Mouse (Mus musculus): ENCODE results near the gene Asdurf. TPM values are rescaled to one million over a fixed set of nuclear protein-coding genes. Genes with fewer than 3 reads are reported as not detected.

The Asdurf gene
- total and polyA plus RNA-seq, 3 experiments = 1.5 to 17.3 TPM; not detected in 1

Other genes starting within 250 kb of the Asdurf start
- gene 1700019A02Rik, start 165.0 kb downstream of the Asdurf start, total RNA-seq (2021) = not detected
- gene 1700019A02Rik, start 165.0 kb downstream of the Asdurf start, polyA plus RNA-seq (2012; rRNA removed) = not detected in 2 replicates
- gene Pms1, start 55.6 kb downstream of the Asdurf start, total RNA-seq (2021) = 1 to 10 TPM; 4.5 to 5.4 TPM
- gene Pms1, start 55.6 kb downstream of the Asdurf start, polyA plus RNA-seq (2012; rRNA removed) = 0.56 and 0.75 TPM in 2 replicates
- gene Ormdl1, start 55.5 kb downstream of the Asdurf start, total RNA-seq (2021) = 10 to 100 TPM; 15.5 to 21.4 TPM
- 2.1 and 2.6 TPM in 2 replicates for gene Ormdl1, start 55.5 kb downstream of the Asdurf start, polyA plus RNA-seq (2012; rRNA removed)
- not detected for gene Gm28778, start 55.5 kb downstream of the Asdurf start, total RNA-seq (2021)
- 5.7 and 7.1 TPM in 2 replicates for gene Gm28778, start 55.5 kb downstream of the Asdurf start, polyA plus RNA-seq (2012; rRNA removed)
- gene Osgepl1, start 39.0 kb downstream of the Asdurf start, total RNA-seq (2021) = 10 to 100 TPM; 18.7 to 22.7 TPM
- 3.8 and 3.9 TPM in 2 replicates for gene Osgepl1, start 39.0 kb downstream of the Asdurf start, polyA plus RNA-seq (2012; rRNA removed)
- gene Gm28551, start within 50 bp of the Asdurf start, total RNA-seq (2021) = under 1 TPM in 1 of 2 experiments, not detected in 1; 0.10 TPM
- gene Gm28551, start within 50 bp of the Asdurf start, polyA plus RNA-seq (2012; rRNA removed) = not detected in 2 replicates
- 10 to 100 TPM; 22.0 to 29.8 TPM for gene Asnsd1, start 133 bp upstream of the Asdurf start, total RNA-seq (2021)
- 0.96 and 1.0 TPM in 2 replicates for gene Asnsd1, start 133 bp upstream of the Asdurf start, polyA plus RNA-seq (2012; rRNA removed)